Mouse (Mus musculus) testis, adult 2 months (tissue): ENCODE results near the gene Gabra1.

ENCODE experiments used
- CTCF ChIP-seq: fragments of 200-500 bp; IDR thresholded peaks from 2 replicates; pipeline ENCODE4 v1.5.1; 2012; ENCODE audit warnings: low read depth, mild to moderate bottlenecking, inconsistent platforms, low read length, moderate library complexity; ENCODE audit not compliant: control insufficient read depth, insufficient read depth, insufficient replicate concordance
- POLR2A ChIP-seq: fragments of 200-500 bp; IDR thresholded peaks from 2 replicates; pipeline ENCODE4 v1.6.1; 2012; ENCODE audit warnings: low read depth, mild to moderate bottlenecking, inconsistent platforms, low read length, moderate library complexity; ENCODE audit not compliant: control insufficient read depth

DNA sequence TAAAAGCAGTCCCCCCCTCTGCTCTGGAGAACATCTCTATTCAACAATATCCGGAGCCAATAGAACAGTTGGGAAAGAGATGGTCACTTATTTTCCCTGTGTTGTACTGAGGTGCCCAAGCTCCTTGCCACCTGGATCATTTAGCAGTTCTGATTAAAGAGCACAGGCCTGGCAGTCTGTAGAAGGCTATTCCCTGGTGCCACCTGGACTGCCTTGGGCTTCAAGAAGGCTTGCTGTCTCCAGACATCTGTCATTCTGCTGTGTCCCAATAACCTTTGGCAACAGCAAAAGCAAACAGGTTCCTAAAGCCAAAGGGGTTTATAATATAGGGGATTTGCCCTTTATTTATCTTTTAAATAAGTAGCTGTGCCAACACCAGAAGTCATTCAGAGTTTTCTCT lies 65.8 kb downstream of the Gabra1 start:
- TF ChIP-seq CTCF (no peak), POLR2A (no peak)
